Mouse (Mus musculus) hindbrain, embryonic 13.5 days (tissue): ENCODE results near the gene Atp6v1e2. TPM values are rescaled to one million over a fixed set of nuclear protein-coding genes. Genes with fewer than 3 reads are reported as not detected.

Source experiments
- ATAC-seq: fragments of 200-750 bp; cut with Nextera tagmentation; 2 replicates; pipeline ENCODE4 v1.8.0; 2017; ENCODE audit warnings: moderate TSS enrichment; ENCODE audit not compliant: low FRiP score
- H3K27ac ChIP-seq: fragments of 300-500 bp; sonication (generic); 2 replicates; pipeline ENCODE4 v1.5.1; 2015; ENCODE audit warnings: inconsistent platforms, mild to moderate bottlenecking, moderate library complexity
- H3K27me3 ChIP-seq: fragments of 300-500 bp; sonication (generic); 2 replicates; pipeline ENCODE4 v1.6.1; 2015; ENCODE audit warnings: mild to moderate bottlenecking, inconsistent platforms
- H3K36me3 ChIP-seq: fragments of 300-500 bp; sonication (generic); 2 replicates; pipeline ENCODE4 v1.6.1; 2015; ENCODE audit warnings: mild to moderate bottlenecking, inconsistent platforms
- H3K4me1 ChIP-seq: fragments of 300-500 bp; sonication (generic); replicated peaks from 2 replicates; pipeline ENCODE4 v1.6.1; 2015; ENCODE audit warnings: inconsistent platforms
- H3K4me2 ChIP-seq: fragments of 300-500 bp; sonication (generic); 2 replicates; pipeline ENCODE4 v1.6.1; 2015; ENCODE audit warnings: inconsistent platforms, mild to moderate bottlenecking, moderate library complexity
- H3K4me3 ChIP-seq: fragments of 300-500 bp; sonication (generic); 2 replicates; pipeline ENCODE4 v1.5.1; 2015; ENCODE audit warnings: mild to moderate bottlenecking, inconsistent platforms
- H3K9ac ChIP-seq: fragments of 300-500 bp; sonication (generic); 2 replicates; pipeline ENCODE4 v1.6.1; 2015; ENCODE audit warnings: mild to moderate bottlenecking, inconsistent platforms
- H3K9me3 ChIP-seq: fragments of 300-500 bp; sonication (generic); 2 replicates; pipeline ENCODE4 v1.6.1; 2016; ENCODE audit warnings: inconsistent platforms
- WGBS: fragments of 180-500 bp; shearing (Covaris S2); methylation state at CpG from one replicate; pipeline ENCODE4 v1.1.7; 2015; 5-methylcytosine and 5-hydroxymethylcytosine counted together
- polyA plus RNA-seq: library from polyadenylated mRNA; unstranded; fragments of >200 nt; fragmentation: Nextera tagmentation; extraction: Ambion mirVana; gene quantifications from 2 replicates; pipeline ENCODE4 v1.2.1, GENCODE M21; 2015

Atp6v1e2 gene
- polyA plus RNA-seq, 1 experiment from 2014 or later = not detected

GRCm38 (mm10) chr17:86908316-86908715 lies 39.4 kb downstream of the Atp6v1e2 start:
- no peak for ATAC-seq
- peaks cover 27% of the 10 kb centered on the region for H3K4me1 ChIP-seq
- WGBS = 77% methylated on average over 8 of the region's 8 CpGs
- no peak overlapping the region for H3K27ac ChIP-seq
- no peak overlapping the region for H3K9ac ChIP-seq
- no peaks in the 10 kb centered on the region for H3K36me3 ChIP-seq
- no peak overlapping the region for H3K4me2 ChIP-seq
- no peak overlapping the region for H3K4me3 ChIP-seq
- peaks cover 15% of the 10 kb centered on the region for H3K27me3 ChIP-seq
- H3K9me3 ChIP-seq = no peaks in the 10 kb centered on the region

- WGBS = 76% methylated on average over 3 of the region's 3 CpGs
- Histone ChIP-seq H3K36me3 (no peaks in the 10 kb centered on the region), H3K27me3 (peaks cover 18% of the 10 kb centered on the region), H3K27ac (no peak overlapping the region), H3K9me3 (no peaks in the 10 kb centered on the region), H3K9ac (no peak overlapping the region), H3K4me3 (no peak overlapping the region), H3K4me1 (peaks cover 27% of the 10 kb centered on the region), H3K4me2 (no peak overlapping the region)
- no peak for ATAC-seq
Measured at GRCm38 (mm10) chr17:86907092-86907491, 40.6 kb downstream of the Atp6v1e2 start.

- Histone ChIP-seq H3K4me2 (no peak overlapping the region), H3K9ac (no peak overlapping the region), H3K36me3 (no peaks in the 10 kb centered on the region), H3K27ac (no peak overlapping the region), H3K4me3 (no peak overlapping the region), H3K27me3 (peaks cover 18% of the 10 kb centered on the region), H3K9me3 (no peaks in the 10 kb centered on the region), H3K4me1 (peaks cover 27% of the 10 kb centered on the region)
- no peak for ATAC-seq
- WGBS = 30% methylated on average over 6 of the region's 6 CpGs
Measured at GRCm38 (mm10) chr17:86906601-86907000, 41.1 kb downstream of the Atp6v1e2 start.

GRCm38 (mm10) chr17:86906136-86906461 lies 41.6 kb downstream of the Atp6v1e2 start:
- no peaks in the 10 kb centered on the region for H3K9me3 ChIP-seq
- 5% methylated on average over 9 of the region's 9 CpGs for WGBS
- no peaks in the 10 kb centered on the region for H3K36me3 ChIP-seq
- H3K4me3 ChIP-seq = no peak overlapping the region
- H3K27ac ChIP-seq = peak overlapping the region; percentile 73; the same call in 1 of the 2 replicates
- peak overlapping the region; percentile 11 for H3K4me2 ChIP-seq
- peaks cover 18% of the 10 kb centered on the region for H3K27me3 ChIP-seq
- ATAC-seq = peak; percentile 57
- H3K4me1 ChIP-seq = peaks cover 27% of the 10 kb centered on the region
- no peak overlapping the region for H3K9ac ChIP-seq

GRCm38 (mm10) chr17:86905297-86906135 lies 42.2 kb downstream of the Atp6v1e2 start:
- ATAC-seq = peak; percentile 57
- Histone ChIP-seq H3K9ac (no peak overlapping the region), H3K27ac (peak overlapping the region; percentile 73), H3K9me3 (no peaks in the 10 kb centered on the region), H3K27me3 (peaks cover 18% of the 10 kb centered on the region), H3K4me2 (peak overlapping the region; percentile 11), H3K36me3 (no peaks in the 10 kb centered on the region), H3K4me3 (no peak overlapping the region), H3K4me1 (peaks cover 27% of the 10 kb centered on the region)
- WGBS = 18% methylated on average over 19 of the region's 19 CpGs

- Histone ChIP-seq H3K27ac (no peak overlapping the region), H3K36me3 (no peaks in the 10 kb centered on the region), H3K27me3 (peaks cover 18% of the 10 kb centered on the region), H3K4me1 (peaks cover 27% of the 10 kb centered on the region), H3K9me3 (no peaks in the 10 kb centered on the region), H3K4me3 (no peak overlapping the region), H3K9ac (no peak overlapping the region), H3K4me2 (no peak overlapping the region)
- no peak for ATAC-seq
- 65% methylated on average over 3 of the region's 3 CpGs for WGBS
Measured at GRCm38 (mm10) chr17:86904206-86904605, 43.5 kb downstream of the Atp6v1e2 start.

- H3K9ac ChIP-seq = no peak overlapping the region
- H3K4me3 ChIP-seq = no peak overlapping the region
- H3K27me3 ChIP-seq = peaks cover 18% of the 10 kb centered on the region
- no peaks in the 10 kb centered on the region for H3K9me3 ChIP-seq
- H3K27ac ChIP-seq = no peak overlapping the region
- no peaks in the 10 kb centered on the region for H3K36me3 ChIP-seq
- ATAC-seq = no peak
- peaks cover 27% of the 10 kb centered on the region for H3K4me1 ChIP-seq
- 20% methylated on average over 7 of the region's 7 CpGs for WGBS
- H3K4me2 ChIP-seq = no peak overlapping the region
Measured at GRCm38 (mm10) chr17:86903596-86903995, 44.1 kb downstream of the Atp6v1e2 start.

- Histone ChIP-seq H3K4me2 (no peak overlapping the region), H3K4me3 (no peak overlapping the region), H3K4me1 (peaks cover 27% of the 10 kb centered on the region), H3K27me3 (peaks cover 9% of the 10 kb centered on the region; the same call in 1 of the 2 replicates), H3K27ac (no peak overlapping the region), H3K36me3 (no peaks in the 10 kb centered on the region), H3K9ac (no peak overlapping the region), H3K9me3 (no peaks in the 10 kb centered on the region)
- 95% methylated on average over 14 of the region's 14 CpGs for WGBS
- no peak for ATAC-seq
Measured at GRCm38 (mm10) chr17:86902399-86903067, 45.2 kb downstream of the Atp6v1e2 start.

GRCm38 (mm10) chr17:86900564-86900963 lies 47.1 kb downstream of the Atp6v1e2 start:
- Histone ChIP-seq H3K27ac (no peak overlapping the region), H3K27me3 (0 out of 2 replicates have a peak, but pooled peaks cover 3% of the 10 kb centered on the region), H3K9ac (no peak overlapping the region), H3K4me3 (no peak overlapping the region), H3K36me3 (no peaks in the 10 kb centered on the region), H3K4me2 (no peak overlapping the region), H3K4me1 (peaks cover 22% of the 10 kb centered on the region), H3K9me3 (no peaks in the 10 kb centered on the region)
- WGBS = 87% methylated on average over 5 of the region's 5 CpGs
- no peak for ATAC-seq

GRCm38 (mm10) chr17:86899821-86900220 lies 47.9 kb downstream of the Atp6v1e2 start:
- 85% methylated on average over 5 of the region's 5 CpGs for WGBS
- Histone ChIP-seq H3K4me3 (no peak overlapping the region), H3K4me1 (peaks cover 15% of the 10 kb centered on the region), H3K9me3 (no peaks in the 10 kb centered on the region), H3K9ac (no peak overlapping the region), H3K4me2 (no peak overlapping the region), H3K36me3 (no peaks in the 10 kb centered on the region), H3K27me3 (0 out of 2 replicates have a peak, but pooled peaks cover 3% of the 10 kb centered on the region), H3K27ac (no peak overlapping the region)
- ATAC-seq = no peak

GRCm38 (mm10) chr17:86897486-86898165 lies 50.1 kb downstream of the Atp6v1e2 start:
- Histone ChIP-seq H3K36me3 (no peaks in the 10 kb centered on the region), H3K27ac (no peak overlapping the region), H3K4me1 (no peaks in the 10 kb centered on the region), H3K9ac (no peak overlapping the region), H3K27me3 (0 out of 2 replicates have a peak, but pooled peaks cover 2% of the 10 kb centered on the region), H3K4me3 (no peak overlapping the region), H3K9me3 (no peaks in the 10 kb centered on the region), H3K4me2 (no peak overlapping the region)
- 92% methylated on average over 6 of the region's 6 CpGs for WGBS
- no peak for ATAC-seq

- Histone ChIP-seq H3K4me1 (no peaks in the 10 kb centered on the region), H3K36me3 (no peaks in the 10 kb centered on the region), H3K9ac (no peak overlapping the region), H3K4me3 (no peak overlapping the region), H3K4me2 (no peak overlapping the region), H3K27me3 (no peaks in the 10 kb centered on the region), H3K9me3 (no peaks in the 10 kb centered on the region), H3K27ac (no peak overlapping the region)
- whole genome bisulfite sequencing = 74% methylated on average over 4 of the region's 4 CpGs
- ATAC-seq = no peak
Measured at GRCm38 (mm10) chr17:86895191-86895590, 52.5 kb downstream of the Atp6v1e2 start.
